Mouse (Mus musculus): Measurements from ENCODE around the gene Hspd1.
"Not testable (repeated sequence)": the region's sequence is repeated elsewhere in the genome, so short reads cannot be mapped to it uniquely, and the experiment has no call there.

Gene Hspd1

GRCm38 (mm10) chr1:55087932-55088610 is at the start of gene Hspd1, which contains the start of gene Hspe1:
TSS of gene Hspd1 (minus strand) at chr1:55088243.
TSS of gene Hspe1 (plus strand) at chr1:55088132.
- DNase-seq, result peak; percentile 98

- DNase-seq, result no peak
Measured at GRCm38 (mm10) chr1:55135846-55136245, 47.8 kb upstream of the Hspd1 start.

GRCm38 (mm10) chr1:55134301-55134700 is 46.3 kb upstream of the Hspd1 start:
- DNase-seq, result no peak

- DNase-seq, result no peak
Measured at GRCm38 (mm10) chr1:55133173-55133572, 45.1 kb upstream of the Hspd1 start.

- DNase-seq, result no peak
Measured at GRCm38 (mm10) chr1:55132308-55132707, 44.3 kb upstream of the Hspd1 start.

- DNase-seq, result no peak
Measured at GRCm38 (mm10) chr1:55131424-55132014, 43.5 kb upstream of the Hspd1 start.

- DNase-seq, result peak; percentile 93
Measured at GRCm38 (mm10) chr1:55130943-55131401, 42.9 kb upstream of the Hspd1 start, which contains the start of gene Mob4. TSS of gene Mob4 (plus strand) at chr1:55131231.

- DNase-seq, result no peak
Measured at GRCm38 (mm10) chr1:55130190-55130916, 42.3 kb upstream of the Hspd1 start.

GRCm38 (mm10) chr1:55129716-55130115 is 41.7 kb upstream of the Hspd1 start:
- no peak for DNase-seq

- DNase-seq, result not testable (repeated sequence)
Measured at GRCm38 (mm10) chr1:55124136-55124535, 36.1 kb upstream of the Hspd1 start.

GRCm38 (mm10) chr1:55123561-55123960 is 35.5 kb upstream of the Hspd1 start:
- DNase-seq, result no peak

- no peak for DNase-seq
Measured at GRCm38 (mm10) chr1:55123046-55123445, 35.0 kb upstream of the Hspd1 start.

- no peak for DNase-seq
Measured at GRCm38 (mm10) chr1:55109066-55109766, 21.2 kb upstream of the Hspd1 start.

- no peak for DNase-seq
Measured at GRCm38 (mm10) chr1:55108473-55108872, 20.4 kb upstream of the Hspd1 start.

- DNase-seq, result no peak
Measured at GRCm38 (mm10) chr1:55107644-55108043, 19.6 kb upstream of the Hspd1 start.

- no peak for DNase-seq
Measured at GRCm38 (mm10) chr1:55106919-55107585, 19.0 kb upstream of the Hspd1 start.

- no peak for DNase-seq
Measured at GRCm38 (mm10) chr1:55092469-55092868, 4.4 kb upstream of the Hspd1 start.

- DNase-seq, result no peak
Measured at GRCm38 (mm10) chr1:55092056-55092455, 4.0 kb upstream of the Hspd1 start.

GRCm38 (mm10) chr1:55089498-55090064 is 1.5 kb upstream of the Hspd1 start:
- no peak for DNase-seq

- no peak for DNase-seq
Measured at GRCm38 (mm10) chr1:55088611-55089497, 811 bp upstream of the Hspd1 start.

GRCm38 (mm10) chr1:55087401-55087904 is 590 bp downstream of the Hspd1 start:
- peak; percentile 68 for DNase-seq

All from cerebellum, adult 11 months (tissue).